Mouse (Mus musculus): ENCODE results near the gene Rbms3.
A peak's percentile ranks its signal among the peaks of the same experiment; 100 is the strongest.

Rbms3 gene

DNA sequence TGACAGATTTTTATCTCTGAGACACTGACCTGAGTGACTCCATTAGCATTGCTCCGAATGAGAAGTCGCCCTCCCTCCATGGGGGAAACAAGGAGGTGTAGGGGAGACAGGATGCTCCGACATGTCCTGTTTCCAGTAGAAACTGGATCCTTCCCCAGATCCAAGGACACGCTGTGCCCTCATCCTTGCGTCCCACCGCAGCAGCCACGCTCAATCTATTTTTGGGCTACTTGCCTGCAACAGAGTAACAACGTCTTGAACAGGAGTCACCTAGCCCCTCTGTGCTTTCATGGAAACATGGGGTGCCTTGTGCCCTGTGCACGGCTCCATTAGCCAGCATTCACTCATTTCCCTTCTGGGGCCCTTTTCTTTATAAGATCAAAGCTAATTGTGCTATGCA, at the start of gene Rbms3:
TSS of gene Rbms3 (minus strand) at position 143 of the 400 bp plus-strand sequence.
- no peak for DNase-seq

DNA sequence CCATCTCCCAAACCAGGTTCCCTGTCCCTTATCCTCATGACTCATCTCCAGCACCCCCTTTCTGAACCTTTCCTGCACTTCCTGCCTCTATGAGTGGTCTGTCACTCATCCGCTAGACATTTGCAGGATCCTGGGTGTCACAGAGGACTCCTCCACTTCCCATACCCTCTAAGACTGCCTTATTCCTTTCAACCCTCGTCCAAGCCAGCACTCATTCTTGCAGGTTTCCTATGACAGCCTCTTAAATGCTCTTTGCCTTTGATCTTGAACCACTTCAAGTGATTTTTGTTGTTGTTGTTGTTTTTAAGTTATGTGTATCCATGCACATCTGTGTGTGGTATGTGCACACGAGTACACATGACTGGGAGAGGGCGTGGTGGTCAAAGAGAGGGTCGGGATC, 43.6 kb upstream of the Rbms3 start:
- DNase-seq: no peak

DNA sequence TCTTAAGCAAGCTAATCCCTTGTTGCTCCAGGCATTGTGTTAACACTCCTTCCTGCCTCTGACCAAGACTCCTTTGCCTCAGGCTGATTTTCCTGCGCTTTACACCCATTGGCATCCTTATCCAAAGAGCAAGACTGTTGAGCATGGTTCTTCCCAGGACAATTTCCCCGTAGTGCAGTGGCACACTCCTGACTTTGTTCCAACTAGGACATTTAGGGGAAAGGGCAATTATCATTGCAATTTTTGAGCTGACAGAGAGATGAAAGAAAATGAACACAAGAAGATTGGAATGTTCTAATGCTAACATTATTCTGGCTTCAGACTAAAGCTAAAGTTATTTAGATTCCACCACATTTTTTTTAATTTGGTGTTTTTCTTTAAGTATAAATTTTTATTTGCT, 24.9 kb upstream of the Rbms3 start:
- DNase-seq: no peak

DNA sequence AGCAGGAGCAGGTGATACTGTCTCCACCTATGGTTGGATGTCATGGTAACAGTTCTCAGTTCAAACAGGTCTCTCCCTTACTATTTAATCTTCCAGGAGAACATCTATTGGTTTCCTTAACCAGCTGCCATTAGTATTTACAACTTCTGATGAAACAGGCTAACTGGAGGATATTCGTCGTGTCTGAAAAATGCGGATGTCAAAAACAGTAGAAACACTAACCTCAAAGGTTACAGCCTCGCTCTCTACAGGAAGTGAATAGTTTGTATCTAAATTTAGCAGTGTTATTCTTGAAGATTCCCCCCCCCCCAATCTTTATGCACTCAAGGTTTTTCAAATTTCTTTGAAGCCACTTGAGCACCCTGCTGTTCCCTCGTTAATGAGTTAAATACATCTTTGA, 23.9 kb upstream of the Rbms3 start:
- no peak for DNase-seq

DNA sequence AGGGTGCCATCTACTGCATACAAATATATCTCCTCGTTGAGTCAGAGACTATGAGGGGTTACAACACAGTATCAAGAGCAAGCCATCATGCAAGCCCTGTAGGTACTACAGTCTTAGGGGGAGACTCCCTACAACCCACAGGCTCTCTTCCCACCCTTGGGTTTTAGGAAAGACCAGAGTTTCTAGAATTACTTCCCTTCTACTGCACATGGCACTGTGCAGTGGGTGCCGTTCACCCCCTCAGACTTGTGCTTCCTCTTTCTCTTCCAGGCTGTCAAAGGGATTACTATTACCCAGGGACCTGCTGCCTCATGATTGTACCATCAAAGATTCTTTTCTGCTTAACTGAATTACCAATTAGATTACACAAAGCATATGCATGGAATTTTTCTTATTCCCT, 16.4 kb upstream of the Rbms3 start:
- no peak for DNase-seq

DNA sequence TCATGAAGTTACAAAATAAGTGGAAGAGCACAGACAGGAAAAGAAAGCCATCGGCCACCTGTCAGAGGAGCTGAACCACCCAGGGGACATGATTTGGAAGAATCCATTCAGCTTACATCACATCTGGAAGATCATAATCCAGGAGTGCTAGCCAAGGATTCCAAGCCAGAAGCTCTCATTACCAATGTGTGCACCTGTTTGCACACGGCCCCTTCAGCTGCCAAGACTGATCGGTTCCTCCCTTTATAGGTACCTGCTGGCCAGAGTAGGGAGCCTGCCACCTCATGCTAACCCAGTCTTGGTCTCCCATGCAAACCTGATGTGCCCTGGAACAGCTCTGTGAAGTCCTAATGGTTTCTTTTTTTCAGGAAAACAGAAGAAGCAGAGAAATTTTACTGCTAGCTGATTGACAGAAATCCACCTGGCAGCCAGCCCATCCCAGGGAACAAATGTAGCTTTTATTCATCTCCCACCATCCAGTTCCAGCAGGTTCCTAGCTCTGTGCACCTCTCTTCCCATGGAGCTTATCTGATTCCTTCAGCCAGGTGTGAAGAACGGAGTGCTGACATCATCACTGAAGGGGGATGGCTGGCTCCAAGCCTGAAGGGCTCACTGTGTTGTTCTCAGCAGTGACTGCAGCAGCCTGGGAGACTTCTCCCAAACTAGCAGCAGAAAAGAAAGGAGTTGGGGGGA, 11.5 kb upstream of the Rbms3 start:
- no peak for DNase-seq

DNA sequence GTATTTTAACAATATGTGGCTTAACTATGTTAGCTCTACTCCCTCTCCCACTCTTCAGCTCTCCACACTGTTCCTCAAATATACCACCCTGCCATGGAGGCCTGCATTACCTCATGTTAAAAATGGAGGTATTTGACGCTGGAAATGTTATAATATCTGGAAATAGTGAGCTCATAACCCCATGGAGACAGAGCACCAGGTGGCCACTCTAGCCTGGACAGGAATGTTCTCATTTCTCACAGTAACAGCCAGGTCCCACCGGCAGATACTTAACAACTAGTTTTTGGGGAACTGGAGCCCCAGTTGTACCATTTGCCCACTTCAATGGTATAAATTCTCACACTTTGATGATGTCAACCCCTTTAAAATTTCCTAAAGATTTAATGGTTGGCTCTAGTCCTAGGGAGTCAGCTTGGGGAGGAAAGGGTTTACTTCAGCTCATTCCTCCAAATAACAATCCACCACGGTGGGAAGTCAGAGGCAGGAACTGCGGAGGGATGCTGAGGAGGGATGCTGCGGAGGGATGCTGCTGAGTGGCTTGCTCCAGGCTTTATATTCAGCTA, 9.0 kb upstream of the Rbms3 start:
- no peak for DNase-seq

DNA sequence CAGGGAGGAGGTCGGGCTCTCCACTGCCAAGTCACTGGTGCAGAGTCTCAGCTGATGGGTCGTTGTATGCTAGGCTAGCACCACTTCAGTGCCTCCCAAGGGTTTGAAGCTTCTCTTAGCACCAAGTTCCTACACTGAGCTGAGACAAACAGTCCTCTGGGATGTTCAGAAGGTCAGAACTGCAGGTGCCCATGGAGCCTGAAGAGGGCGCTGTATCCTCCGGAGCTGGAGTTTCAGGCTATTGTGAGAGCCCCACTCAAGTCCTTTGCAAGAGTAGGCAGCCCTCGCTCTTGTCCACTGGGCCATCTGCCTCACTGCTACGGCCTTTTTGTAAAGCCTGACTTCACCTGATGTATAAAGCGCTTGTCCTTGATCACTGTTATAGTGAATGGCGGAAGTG, 6.8 kb upstream of the Rbms3 start:
- no peak for DNase-seq

DNA sequence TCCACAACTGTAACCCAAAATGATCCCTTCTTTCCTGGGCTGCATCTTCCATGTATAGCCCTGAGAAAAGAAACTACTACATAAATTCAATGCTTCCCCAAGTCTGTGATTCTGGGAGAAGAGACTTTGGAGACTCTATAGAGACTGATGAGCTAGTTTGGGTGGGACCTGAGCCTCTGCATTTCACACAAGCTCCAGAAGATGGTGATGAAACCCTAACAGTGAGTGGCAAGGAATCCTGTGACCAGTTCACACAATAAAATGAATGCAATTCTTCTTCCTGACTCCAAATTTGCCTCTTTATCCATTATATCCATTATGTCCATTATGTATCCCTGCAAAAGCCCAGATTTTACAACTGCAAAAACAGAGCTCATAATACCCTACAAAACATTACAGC, 2.5 kb downstream of the Rbms3 start:
- DNase-seq: no peak

DNA sequence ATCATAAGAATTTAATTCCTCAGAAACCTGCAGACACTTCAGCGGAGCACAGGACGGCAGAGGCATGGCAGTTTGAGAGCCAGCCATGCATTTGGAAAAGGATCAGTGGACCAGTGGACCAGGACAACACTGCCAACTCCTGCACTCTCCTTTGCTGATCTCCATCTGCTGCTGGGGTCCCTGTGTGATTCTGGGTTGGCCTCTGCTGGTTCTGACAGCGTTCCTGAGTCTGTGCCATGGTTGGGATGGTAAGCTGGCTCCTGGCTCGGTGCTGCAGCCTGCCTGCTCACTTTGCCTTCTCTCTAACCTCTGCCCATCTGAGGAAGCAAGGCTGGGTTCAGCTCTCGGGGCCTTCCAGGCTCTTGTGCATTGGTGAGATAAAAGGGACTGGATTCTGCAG, 28.9 kb downstream of the Rbms3 start:
- DNase-seq: no peak

DNA sequence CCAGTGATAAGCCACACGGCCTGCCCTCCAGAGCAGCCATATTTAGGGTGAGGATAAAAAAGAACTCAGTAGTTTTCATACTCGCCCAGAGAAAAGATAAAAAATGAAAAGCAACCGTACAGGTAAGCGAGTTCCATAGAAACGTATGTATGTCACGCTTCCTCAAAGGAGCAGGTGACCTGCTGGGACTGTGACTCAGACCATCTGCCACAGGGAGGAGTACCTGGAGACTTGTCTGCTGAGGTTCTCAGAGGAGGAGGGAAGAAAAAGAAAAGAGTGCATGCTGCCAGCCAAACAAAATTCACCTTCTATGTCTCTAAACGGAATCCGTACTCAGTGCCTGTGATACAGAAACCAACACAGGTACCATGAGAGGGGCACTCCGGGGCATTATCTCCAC, 30.4 kb downstream of the Rbms3 start:
- DNase-seq: no peak

DNA sequence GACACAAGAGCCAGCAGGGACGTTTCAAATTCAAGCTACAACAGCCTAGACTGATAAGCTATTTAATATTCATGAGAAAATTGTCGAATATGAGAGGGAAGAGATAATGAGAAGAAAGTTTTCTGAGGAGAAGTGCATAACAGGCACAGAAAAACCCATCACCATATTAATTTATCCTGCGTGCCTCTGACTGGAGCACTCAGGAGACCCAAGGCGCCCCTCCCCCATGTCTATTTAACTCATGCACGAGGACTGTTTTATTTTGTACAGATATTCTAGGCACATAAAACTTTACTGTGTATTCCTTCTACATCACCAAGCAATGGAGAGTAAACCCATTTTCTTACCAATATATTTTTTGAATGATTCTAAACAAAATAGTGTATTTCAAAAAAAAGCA, 33.6 kb downstream of the Rbms3 start:
- DNase-seq: no peak

DNA sequence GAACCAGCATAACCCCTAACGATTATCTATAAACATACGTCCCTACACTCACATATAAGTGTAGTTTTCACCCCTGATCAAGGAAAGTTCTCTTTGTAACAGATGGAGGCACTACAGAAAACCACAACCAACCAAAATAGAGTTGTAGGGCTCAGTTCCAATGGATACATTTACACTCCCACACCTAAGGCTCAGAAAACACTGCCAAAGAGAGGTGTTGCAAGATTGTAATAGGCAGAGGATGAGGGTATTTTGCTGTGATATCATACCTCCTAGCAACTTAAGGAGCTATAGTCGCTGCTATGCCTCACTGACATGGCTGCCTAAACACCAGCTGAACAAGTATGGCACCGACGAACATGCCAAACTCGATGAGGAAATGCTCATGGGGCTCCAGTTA, 44.4 kb downstream of the Rbms3 start:
- DNase-seq: no peak

DNA sequence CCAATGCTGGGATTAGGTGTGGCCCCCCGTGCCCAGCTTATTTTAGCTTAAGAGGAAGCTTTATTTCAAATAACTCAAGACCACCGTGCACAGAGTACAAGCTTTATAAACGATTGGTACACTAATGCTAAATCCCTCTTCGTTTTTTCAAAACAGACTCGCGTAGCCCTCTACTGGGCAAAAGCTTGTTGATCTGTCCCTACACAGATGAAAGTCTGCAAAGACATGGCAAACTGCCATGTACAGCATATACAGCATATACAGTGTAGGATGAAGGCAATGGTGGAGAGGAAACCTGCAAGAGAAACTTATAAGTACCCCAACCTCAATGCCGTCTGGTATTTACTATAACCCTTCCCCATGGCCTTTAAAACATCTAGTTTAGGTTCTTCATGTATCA, 46.1 kb downstream of the Rbms3 start:
- no peak for DNase-seq

DNA sequence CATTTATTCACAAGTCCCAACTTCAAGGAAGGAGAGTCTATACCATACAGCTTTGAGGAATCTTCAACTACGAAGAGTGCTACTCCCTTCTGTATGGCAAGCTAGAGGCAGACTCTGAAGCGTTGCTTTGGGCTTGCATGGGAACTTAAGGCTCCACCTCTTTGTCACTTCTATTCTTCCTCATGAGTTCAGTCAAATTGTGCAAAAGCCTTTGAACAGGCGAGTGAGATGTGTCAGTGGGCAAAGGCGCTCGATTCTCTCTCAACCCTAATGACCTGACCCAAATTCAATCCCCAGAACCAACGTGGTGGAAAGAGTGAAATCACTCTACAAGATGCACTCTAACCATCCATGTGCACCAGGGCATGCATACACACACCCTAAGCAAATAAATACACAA, 47.1 kb downstream of the Rbms3 start:
- DNase-seq: no peak

DNA sequence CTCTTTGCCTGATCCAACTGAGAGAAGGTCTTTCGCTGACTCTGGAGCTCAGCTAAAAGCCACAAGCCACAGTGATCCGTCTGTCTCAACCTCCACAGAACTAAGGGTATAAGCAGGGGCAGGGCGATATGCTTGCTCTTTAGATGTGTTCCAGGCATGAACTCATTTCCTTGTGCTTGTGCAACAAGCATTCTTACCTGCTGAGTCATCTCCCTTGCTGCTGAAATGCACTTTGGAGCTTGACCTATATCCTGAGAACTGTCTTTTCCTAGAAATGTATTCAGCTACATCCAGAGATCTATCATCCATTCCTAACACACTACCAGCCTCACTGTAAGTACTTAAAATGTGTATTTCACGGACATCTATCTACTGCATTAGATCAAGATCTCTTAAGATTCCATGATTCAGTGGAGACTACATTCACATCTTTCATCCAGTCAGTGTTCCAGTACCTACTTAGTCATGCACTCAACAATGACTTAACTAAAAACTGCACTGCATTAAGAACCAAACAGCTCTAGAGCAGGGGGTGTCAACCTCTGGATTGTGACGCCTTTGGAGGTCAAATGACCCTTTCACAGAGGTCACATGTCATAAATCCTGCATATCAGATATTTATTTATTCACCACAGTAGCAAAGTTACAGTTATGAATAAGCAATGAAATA, 58.4 kb downstream of the Rbms3 start:
- no peak for DNase-seq

DNA sequence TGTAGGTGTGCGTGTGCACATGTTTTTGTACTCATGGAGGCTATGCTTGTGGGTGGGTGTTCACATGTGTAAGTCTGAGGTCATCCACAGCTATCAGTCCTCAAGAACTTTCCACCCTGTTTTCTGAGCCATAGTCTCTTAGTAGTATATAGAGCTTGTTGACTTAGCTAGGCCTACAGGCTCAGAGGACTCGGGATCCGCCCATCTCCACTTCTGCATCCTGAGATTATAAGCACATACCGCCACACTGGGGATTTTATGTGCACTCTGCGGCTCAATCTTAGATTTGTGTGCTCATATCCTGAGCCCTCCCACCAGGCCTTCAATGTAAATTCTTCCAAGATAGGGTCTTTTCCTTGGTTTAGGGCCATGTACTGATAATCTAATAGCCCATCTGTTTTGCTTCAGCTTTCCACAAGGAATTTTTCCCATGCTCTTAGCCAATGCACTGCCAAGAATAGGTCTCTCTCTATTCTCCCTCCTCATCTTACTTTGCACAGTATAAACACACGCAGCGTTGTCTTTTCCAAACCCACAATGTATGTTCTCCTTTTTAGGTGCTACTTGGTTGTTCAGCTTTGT, 59.4 kb downstream of the Rbms3 start:
- no peak for DNase-seq

DNA sequence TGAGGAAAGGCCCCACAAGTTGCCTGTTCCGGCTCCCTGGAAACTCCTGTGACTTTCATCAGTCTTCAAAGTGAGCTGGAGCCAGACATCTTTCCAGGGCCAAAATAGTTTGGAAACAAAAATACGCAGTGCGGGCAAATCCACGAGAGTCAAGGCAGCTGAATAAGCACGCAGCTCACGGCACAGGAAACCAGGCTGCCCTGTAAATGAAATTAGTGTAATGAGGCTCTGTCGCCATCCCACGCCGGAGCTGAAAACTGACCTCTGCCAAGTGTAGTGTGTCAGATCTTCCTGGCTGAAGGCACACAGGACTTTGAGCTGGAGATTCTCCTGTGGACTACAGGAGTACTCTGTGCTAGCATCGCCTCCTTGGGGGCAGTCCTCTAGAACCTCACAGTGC, 63.4 kb downstream of the Rbms3 start:
- peak; percentile 2 for DNase-seq

DNA sequence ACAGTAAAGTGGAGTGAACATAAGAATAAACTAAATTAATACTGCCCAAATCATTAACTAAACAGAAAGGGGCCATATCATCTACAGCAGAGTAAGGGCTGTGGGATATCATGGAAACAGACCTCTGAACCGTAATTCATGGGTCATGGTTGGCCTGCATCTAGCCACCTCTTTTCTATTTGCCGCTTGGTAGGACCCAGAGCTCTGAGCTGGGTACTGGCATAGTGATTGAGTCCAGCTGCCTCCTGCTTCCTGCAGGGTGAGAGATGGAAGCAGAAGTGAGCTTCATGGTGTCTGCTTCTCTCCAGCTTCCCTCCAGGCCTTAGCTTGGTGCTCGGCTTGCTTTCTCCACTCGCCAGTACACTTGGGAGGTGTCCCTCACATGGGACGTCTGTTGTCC, 71.2 kb downstream of the Rbms3 start:
- no peak for DNase-seq

DNA sequence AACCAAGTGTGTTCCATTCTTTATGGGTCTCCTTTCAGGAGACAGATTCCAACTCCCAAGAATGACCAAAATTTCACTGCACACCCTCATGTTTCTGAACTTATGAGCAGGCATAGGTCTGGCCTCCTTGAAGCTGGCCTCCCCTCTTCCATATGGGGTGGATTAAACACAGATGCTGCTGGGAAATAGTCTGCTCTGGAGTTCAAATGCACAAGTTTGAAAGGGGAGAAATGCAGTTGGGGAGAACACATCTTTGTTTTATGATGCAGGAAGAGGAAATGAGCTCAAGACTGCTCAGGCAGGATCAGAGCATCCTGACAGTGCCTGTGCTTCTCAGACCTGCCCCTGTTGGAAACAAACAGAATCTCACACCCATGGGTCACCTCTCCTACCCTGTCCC, 75.4 kb downstream of the Rbms3 start:
- no peak for DNase-seq

DNA sequence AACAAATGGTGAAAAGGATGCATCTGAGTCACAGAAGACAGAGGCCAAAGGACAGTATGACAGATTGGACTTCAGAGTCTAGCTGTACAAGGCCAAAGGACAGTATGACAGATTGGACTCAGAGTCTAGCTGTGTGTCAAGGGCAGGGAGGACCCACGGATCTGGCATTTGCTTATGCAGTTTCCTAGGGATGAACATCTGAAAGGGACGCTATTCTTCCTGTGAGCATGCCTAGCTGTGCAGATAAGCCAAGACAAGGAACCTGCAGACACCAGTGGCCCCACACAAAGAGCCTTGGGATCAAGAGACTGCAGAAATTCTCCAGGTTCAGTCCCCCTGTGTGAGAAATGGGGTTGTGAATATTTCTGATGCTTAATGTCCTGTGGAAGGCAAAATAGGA, 100.4 kb downstream of the Rbms3 start:
- DNase-seq: no peak

DNA sequence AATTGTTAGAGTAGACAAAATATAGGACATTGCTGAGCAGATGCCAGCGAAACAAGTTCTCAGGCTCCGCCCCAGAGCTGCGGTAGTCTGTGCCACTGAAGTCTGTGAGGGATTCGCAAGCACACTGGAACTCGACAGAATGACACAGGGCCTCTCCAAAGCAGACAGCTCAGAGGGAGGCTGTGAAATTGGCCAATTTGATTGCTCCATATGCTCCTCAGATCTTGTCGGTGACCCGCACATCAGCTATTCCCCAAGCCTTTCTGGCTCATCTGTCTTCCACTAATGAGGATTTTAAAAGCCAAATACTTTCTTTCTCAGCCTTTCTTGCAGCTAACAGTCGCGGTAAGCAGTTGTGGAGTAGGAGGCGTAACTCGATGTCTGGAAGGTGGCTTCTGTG, 120.8 kb downstream of the Rbms3 start:
- DNase-seq: no peak

DNA sequence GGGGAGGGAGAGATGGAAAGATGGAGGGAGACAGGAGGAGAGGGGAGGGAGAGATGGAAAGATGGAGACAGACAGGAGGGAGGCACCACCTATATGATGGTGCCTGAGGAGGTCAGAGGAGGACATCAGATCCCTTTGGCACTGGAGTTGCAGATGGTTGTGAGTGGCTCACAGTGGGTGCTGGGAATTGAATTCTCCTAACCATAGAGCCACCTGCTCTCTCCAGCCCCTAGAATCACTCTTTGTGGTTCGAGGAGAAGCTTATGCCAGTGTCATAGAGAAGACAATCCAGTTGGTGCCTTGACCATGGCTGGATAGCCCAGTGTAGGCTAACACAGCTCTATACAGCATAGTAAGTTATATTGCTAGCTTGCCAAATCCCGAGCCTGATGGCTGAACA, 137.8 kb downstream of the Rbms3 start:
- no peak for DNase-seq

DNA sequence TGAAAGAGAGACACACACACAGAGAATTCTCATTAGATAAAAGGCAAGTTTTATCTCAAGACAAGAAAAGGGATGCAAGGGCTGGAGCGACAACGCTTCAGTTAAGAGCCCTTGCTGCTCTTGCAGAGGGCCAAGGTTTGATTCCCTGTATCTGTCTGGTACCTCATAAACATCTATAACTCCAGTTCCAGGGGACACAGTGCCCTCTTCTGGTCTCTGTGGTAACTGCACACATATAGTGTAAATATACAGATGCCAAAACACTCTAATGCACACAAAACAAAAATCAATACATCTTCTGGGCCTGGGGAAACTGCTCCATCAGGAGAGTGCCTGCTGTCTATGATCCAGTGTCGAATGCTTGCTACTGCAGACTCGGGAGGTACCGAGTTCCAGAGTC, 145.3 kb downstream of the Rbms3 start:
- no peak for DNase-seq
